Mouse (Mus musculus) forebrain, postnatal 0 days (tissue): ENCODE data around the gene Sgo2b. TPM values are rescaled to one million over a fixed set of nuclear protein-coding genes. Genes with fewer than 3 reads are reported as not detected.
"Not testable (repeated sequence)": the region's sequence is repeated elsewhere in the genome, so short reads cannot be mapped to it uniquely, and the experiment has no call there.

Experiments
- ATAC-seq: fragments of 200-750 bp; cut with Nextera tagmentation; 2 replicates; pipeline ENCODE4 v1.8.0; 2017; ENCODE audit warnings: mild to moderate bottlenecking, moderate library complexity
- DNase-seq: peaks from one replicate; pipeline ENCODE4 v3.0.0-alpha.2; 2015
- H3K27ac ChIP-seq: fragments of 300-500 bp; sonication (generic); 2 replicates; pipeline ENCODE4 v1.5.1; 2014; ENCODE audit warnings: low read depth, mild to moderate bottlenecking, antibody characterized with exemption, low read length, moderate library complexity, mixed read lengths
- H3K27me3 ChIP-seq: fragments of 300-500 bp; sonication (generic); 2 replicates; pipeline ENCODE4 v1.6.1; 2014; ENCODE audit warnings: mild to moderate bottlenecking, low read length, mixed read lengths; ENCODE audit not compliant: insufficient read depth
- H3K36me3 ChIP-seq: fragments of 300-500 bp; sonication (generic); 2 replicates; pipeline ENCODE4 v1.6.1; 2014; ENCODE audit warnings: mild to moderate bottlenecking, moderate library complexity; ENCODE audit not compliant: insufficient read depth
- H3K4me1 ChIP-seq: fragments of 300-500 bp; sonication (generic); 2 replicates; pipeline ENCODE4 v1.6.1; 2014; ENCODE audit warnings: antibody characterized with exemption; ENCODE audit not compliant: insufficient read depth
- H3K4me2 ChIP-seq: fragments of 300-500 bp; sonication (generic); 2 replicates; pipeline ENCODE4 v1.6.1; 2014; ENCODE audit warnings: low read depth, mild to moderate bottlenecking, moderate library complexity
- H3K4me3 ChIP-seq: fragments of 300-500 bp; sonication (generic); 2 replicates; pipeline ENCODE4 v1.5.1; 2014; ENCODE audit warnings: low read depth, low read length, mixed read lengths
- H3K9ac ChIP-seq: fragments of 300-500 bp; sonication (generic); 2 replicates; pipeline ENCODE4 v1.6.1; 2014; ENCODE audit warnings: mild to moderate bottlenecking
- H3K9me3 ChIP-seq: fragments of 300-500 bp; sonication (generic); 2 replicates; pipeline ENCODE4 v1.6.1; 2016; ENCODE audit warnings: low read length
- CTCF ChIP-seq: sonication (generic); IDR thresholded peaks from 2 replicates; pipeline ENCODE4 v1.5.1; 2016; ENCODE audit warnings: antibody characterized with exemption, control low read depth, low read depth
- WGBS: fragments of 180-500 bp; shearing (Covaris S2); extraction: QIAGEN DNeasy Blood & Tissue Kit; methylation state at CpG from one replicate; pipeline ENCODE4 v1.1.7; 2014; 5-methylcytosine and 5-hydroxymethylcytosine counted together
- polyA plus RNA-seq: library from polyadenylated mRNA; unstranded; fragments of >200 nt; fragmentation: Nextera tagmentation; extraction: Ambion mirVana; gene quantifications from 2 replicates; pipeline ENCODE4 v1.2.1, GENCODE M21; 2015
- total RNA-seq: library from RNA; depleted of rRNA; stranded (reverse); fragments of >200 nt; gene quantifications from 2 replicates; pipeline ENCODE4 v1.2.3, GENCODE M21; 2014; rRNA removed

Sgo2b gene
- total RNA-seq (0.10 TPM in 1 of 2 replicates, not detected in the other), polyA plus RNA-seq (0.05 and 0.13 TPM in 2 replicates)

DNA sequence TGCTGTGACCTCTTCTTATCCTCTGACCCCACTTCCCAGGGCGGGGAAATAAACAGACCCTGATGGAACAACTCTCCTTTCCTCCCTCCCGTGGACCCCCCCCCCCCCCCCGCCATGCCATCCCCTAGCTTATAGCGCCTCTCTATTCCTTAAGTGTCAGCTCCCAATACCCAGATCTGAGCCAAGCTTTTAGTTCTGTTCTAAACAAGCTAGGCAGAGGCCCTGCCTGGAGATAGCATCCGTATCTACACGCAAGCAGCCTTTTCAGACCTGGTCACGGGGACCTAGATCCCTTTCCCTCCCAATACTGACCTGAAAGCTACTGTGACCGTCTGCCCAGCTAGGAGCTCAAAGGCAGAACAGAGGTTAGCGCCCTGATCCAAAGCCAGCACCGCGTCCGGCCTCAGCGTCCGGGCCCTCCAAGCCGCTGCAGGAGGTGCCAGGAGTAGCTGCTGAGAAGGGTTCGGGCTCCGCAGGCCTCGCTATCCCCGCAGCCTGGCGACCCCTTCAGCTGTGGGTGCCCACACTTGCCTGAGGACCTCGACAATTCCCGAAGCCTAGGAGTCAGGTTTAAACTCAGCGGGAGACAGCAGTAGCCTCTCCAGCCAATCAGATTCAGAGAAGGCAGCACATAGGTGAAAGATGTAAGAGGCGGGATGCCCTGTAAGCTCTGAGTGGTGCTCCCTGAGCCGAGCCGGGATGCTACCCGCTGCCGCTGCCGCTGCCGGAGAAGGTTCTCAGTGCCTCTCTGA is at the start of gene Sgo2b:
Gene Sgo2b, minus strand, starts transcription at position 623 of the 752 bp plus-strand sequence.
- WGBS, result 9% methylated on average over 30 of the region's 30 CpGs
- peak; percentile 8 for DNase-seq
- H3K27ac ChIP-seq, result no peak within 1 kb of the TSS
- H3K9me3 ChIP-seq, result no peaks in the 10 kb centered on the region
- H3K36me3 ChIP-seq, result no peaks in the 10 kb centered on the region
- TF ChIP-seq CTCF, result no peak
- H3K4me1 ChIP-seq, result 0 out of 2 replicates have a peak, but pooled peaks cover 4% of the 10 kb centered on the region
- ATAC-seq, result peak; percentile 81
- H3K4me2 ChIP-seq, result peak within 1 kb of the TSS; percentile 65
- H3K9ac ChIP-seq, result peak within 1 kb of the TSS; percentile 39
- no peaks in the 10 kb centered on the region for H3K27me3 ChIP-seq
- peak within 1 kb of the TSS; percentile 35 for H3K4me3 ChIP-seq

- 26% methylated on average over 9 of the region's 9 CpGs for WGBS
- not testable (repeated sequence) for H3K4me1 ChIP-seq, H3K9ac ChIP-seq, H3K9me3 ChIP-seq, H3K4me2 ChIP-seq, H3K36me3 ChIP-seq, H3K27ac ChIP-seq, DNase-seq, ATAC-seq, H3K4me3 ChIP-seq, H3K27me3 ChIP-seq
These were observed 18.8 kb upstream of the Sgo2b start for GRCm38 (mm10) chr8:63970612-63971391.

GRCm38 (mm10) chr8:63961032-63961785 is 9.2 kb upstream of the Sgo2b start:
- H3K9ac ChIP-seq, result no peak overlapping the region
- TF ChIP-seq CTCF, result no peak
- WGBS, result 90% methylated on average over 3 of the region's 3 CpGs
- H3K4me2 ChIP-seq, result no peak overlapping the region
- H3K4me1 ChIP-seq, result no peaks in the 10 kb centered on the region
- no peaks in the 10 kb centered on the region for H3K36me3 ChIP-seq
- H3K9me3 ChIP-seq, result no peaks in the 10 kb centered on the region
- no peak overlapping the region for H3K27ac ChIP-seq
- H3K27me3 ChIP-seq, result no peaks in the 10 kb centered on the region
- H3K4me3 ChIP-seq, result no peak overlapping the region
- DNase-seq, result no peak
- no peak for ATAC-seq

GRCm38 (mm10) chr8:63953802-63954201 is 1.8 kb upstream of the Sgo2b start:
- not testable (repeated sequence) for H3K36me3 ChIP-seq, H3K9me3 ChIP-seq, H3K27ac ChIP-seq, ATAC-seq, DNase-seq, H3K9ac ChIP-seq, H3K4me1 ChIP-seq, H3K4me2 ChIP-seq, H3K4me3 ChIP-seq, H3K27me3 ChIP-seq
- 86% methylated on average over 4 of the region's 4 CpGs for WGBS

DNA sequence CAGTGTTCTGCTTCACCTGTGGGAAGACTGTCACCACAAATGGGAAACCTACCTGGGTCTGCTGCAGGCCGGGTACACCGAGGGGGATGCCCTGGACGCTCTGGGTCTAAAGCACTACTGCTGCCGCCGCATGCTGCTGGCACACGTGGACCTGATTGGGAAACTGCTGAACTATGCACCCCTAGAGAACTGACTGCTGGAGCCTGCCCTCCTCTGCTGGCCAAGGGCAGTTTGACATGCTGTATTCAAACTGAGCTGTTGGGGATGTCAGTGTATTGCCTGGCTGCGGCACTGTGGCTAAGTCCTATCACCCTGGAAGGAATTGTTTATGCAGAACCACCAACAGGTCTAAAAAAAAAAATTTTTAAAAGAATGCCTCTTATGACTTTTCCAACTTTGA is 18.9 kb downstream of the Sgo2b start:
- H3K4me3 ChIP-seq, result no peak overlapping the region

GRCm38 (mm10) chr8:63929301-63930097 is 22.5 kb downstream of the Sgo2b start:
- H3K4me3 ChIP-seq, result no peak overlapping the region
- no peaks in the 10 kb centered on the region for H3K4me1 ChIP-seq
- no peak overlapping the region for H3K9ac ChIP-seq
- WGBS, result 44% methylated on average over 3 of the region's 3 CpGs
- no peaks in the 10 kb centered on the region for H3K27me3 ChIP-seq
- no peak overlapping the region for H3K27ac ChIP-seq
- H3K36me3 ChIP-seq, result no peaks in the 10 kb centered on the region
- no peak for DNase-seq
- no peaks in the 10 kb centered on the region for H3K9me3 ChIP-seq
- ATAC-seq, result no peak
- TF ChIP-seq CTCF, result no peak
- no peak overlapping the region for H3K4me2 ChIP-seq

More for the DNA sequence above, 18.9 kb downstream of the Sgo2b start:
- 81% methylated on average over 7 of the region's 7 CpGs for WGBS
- Histone ChIP-seq H3K4me2 (no peak overlapping the region), H3K27ac (no peak overlapping the region), H3K9ac (no peak overlapping the region), H3K36me3 (no peaks in the 10 kb centered on the region), H3K27me3 (no peaks in the 10 kb centered on the region), H3K9me3 (no peaks in the 10 kb centered on the region), H3K4me1 (no peaks in the 10 kb centered on the region)
- TF ChIP-seq CTCF, result no peak
- no peak for DNase-seq
- no peak for ATAC-seq
